Mouse (Mus musculus) c-Kit-positive CD71-negative TER-119-negative erythroid progenitor cells, embryonic 14.5 days (primary cell): ENCODE measurements at regions not wholly inside any gene's neighbourhood (a gene's known extent, or its start where the extent isn't known, plus 50 kb on each side); places are given as distances from the start of the nearest gene placed in this dataset.
A peak's percentile ranks its signal among the peaks of the same experiment; 100 is the strongest.

Experiments used
- DNase-seq: peaks from one replicate; pipeline ENCODE4 v3.0.0-alpha.2; 2013; ENCODE audit warnings: low read depth

GRCm38 (mm10) chr4:9033106-9033642 is 794.3 kb upstream of the Car8 start:
- no peak for DNase-seq

GRCm38 (mm10) chr4:9031634-9032033 is 792.8 kb upstream of the Car8 start:
- DNase-seq = no peak

GRCm38 (mm10) chr4:9028946-9029345 is 790.1 kb upstream of the Car8 start:
- no peak for DNase-seq

- DNase-seq = no peak
Measured at GRCm38 (mm10) chr4:9028475-9028874, 789.6 kb upstream of the Car8 start.

GRCm38 (mm10) chr4:9027798-9028404 is 789.1 kb upstream of the Car8 start:
- peak; percentile 72 for DNase-seq

- DNase-seq = no peak
Measured at GRCm38 (mm10) chr4:9027383-9027782, 788.5 kb upstream of the Car8 start.

GRCm38 (mm10) chr4:9026841-9027240 is 788.0 kb upstream of the Car8 start:
- DNase-seq = no peak

GRCm38 (mm10) chr4:9025821-9026470 is 787.1 kb upstream of the Car8 start:
- DNase-seq = no peak

- DNase-seq = no peak
Measured at GRCm38 (mm10) chr4:9024216-9024925, 785.5 kb upstream of the Car8 start.

GRCm38 (mm10) chr4:9019241-9020110 is 780.6 kb upstream of the Car8 start:
- no peak for DNase-seq

- no peak for DNase-seq
Measured at GRCm38 (mm10) chr4:9018236-9018635, 779.4 kb upstream of the Car8 start.

GRCm38 (mm10) chr4:9016504-9017040 is 777.7 kb upstream of the Car8 start:
- DNase-seq = no peak

GRCm38 (mm10) chr4:9015528-9016503 is 777.0 kb upstream of the Car8 start:
- DNase-seq = no peak

- DNase-seq = no peak
Measured at GRCm38 (mm10) chr4:9014986-9015385, 776.1 kb upstream of the Car8 start.

- no peak for DNase-seq
Measured at GRCm38 (mm10) chr4:9012787-9013186, 773.9 kb upstream of the Car8 start.

- no peak for DNase-seq
Measured at GRCm38 (mm10) chr4:9011952-9012351, 773.1 kb upstream of the Car8 start.

GRCm38 (mm10) chr4:9011129-9011518 is 772.3 kb upstream of the Car8 start:
- no peak for DNase-seq

- DNase-seq = no peak
Measured at GRCm38 (mm10) chr4:9010381-9011128, 771.7 kb upstream of the Car8 start.

GRCm38 (mm10) chr4:9009656-9010055 is 770.8 kb upstream of the Car8 start:
- no peak for DNase-seq
